ENCODE assay signal across 9 mouse cellular contexts in genomic region chr2:163101646-163102203, GRCm38 (mm10). TPM values are rescaled to one million over a fixed set of nuclear protein-coding genes. Genes with fewer than 3 reads are reported as not detected.
DNase-seq lines count a peak whose midpoint lies in the region; ATAC-seq and TF ChIP-seq lines count a peak whose summit lies in the region.
"Had no signal": no experiment of that assay in that cellular context is flagged by ENCODE, and none has a peak within 500 bp of the region (broad histone marks: within the 10 kb centered on the region; RNA-seq: fewer than 3 reads in every experiment).

No protein-coding gene starts in this region.

- no peak overlapping the region for H3K4me2 ChIP-seq in embryonic facial prominence, embryonic 14.5 days (ENCODE audit: low read depth, low read length)
- H3K4me2 ChIP-seq in heart, postnatal 0 days (ENCODE audit: low read depth, low read length) = no peak overlapping the region

- WGBS in embryonic facial prominence, embryonic 14.5 days = 6% methylated on average over 10 of the region's 10 CpGs
- 2% methylated on average over 10 of the region's 10 CpGs for WGBS in heart, postnatal 0 days

- peak; percentile 52; the same call in 1 of the 2 replicates for ATAC-seq in embryonic facial prominence, embryonic 14.5 days (ENCODE audit: low read depth)
- ATAC-seq in heart, postnatal 0 days (ENCODE audit: insufficient read depth, low read depth) = peak; percentile 44; the same call in 1 of the 2 replicates
- ATAC-seq in erythroid progenitor cell, adult 5-6 weeks (replicated peaks; ENCODE audit: low FRiP score, poor library complexity, severe bottlenecking) = no peak

- H3K9ac ChIP-seq in embryonic facial prominence, embryonic 14.5 days (ENCODE audit: low read depth, low read length) = no peak overlapping the region
- no peak overlapping the region for H3K9ac ChIP-seq in heart, postnatal 0 days (replicated peaks; ENCODE audit: low read depth, low read length)

- peak; percentile 92 for TF ChIP-seq CTCF in E14TG2a.4 (conservative IDR thresholded peaks at IDR 0.05; ENCODE audit: low read length)
- TF ChIP-seq CTCF in heart, postnatal 0 days (IDR thresholded peaks at IDR 0.05; ENCODE audit: low read depth) = peak; percentile 86

- no peak overlapping the region for H3K27ac ChIP-seq in embryonic facial prominence, embryonic 14.5 days (replicated peaks; ENCODE audit: low read depth, low read length)
- no peak overlapping the region for H3K27ac ChIP-seq in heart, postnatal 0 days (ENCODE audit: low read depth)

- TF ChIP-seq EP300 in heart, postnatal 0 days (IDR thresholded peaks at IDR 0.05; ENCODE audit: low read depth) = no peak

- 0 out of 2 replicates have a peak, but pooled peaks cover 1% of the 10 kb centered on the region for H3K27me3 ChIP-seq in E14TG2a.4 (ENCODE audit: insufficient read depth, low read length)
- no peaks in the 10 kb centered on the region for H3K27me3 ChIP-seq in embryonic facial prominence, embryonic 14.5 days (replicated peaks; ENCODE audit: control insufficient read depth, insufficient read depth, low read length)
- H3K27me3 ChIP-seq in heart, postnatal 0 days (ENCODE audit: control insufficient read depth, insufficient read depth, low read length) = no peaks in the 10 kb centered on the region

- H3K4me3 ChIP-seq in E14TG2a.4 (replicated peaks; ENCODE audit: low read length) = no peak overlapping the region
- H3K4me3 ChIP-seq in embryonic facial prominence, embryonic 14.5 days (ENCODE audit: low read depth, low read length) = no peak overlapping the region
- no peak overlapping the region for H3K4me3 ChIP-seq in heart, postnatal 0 days (ENCODE audit: low read depth, low read length)

- DNase-seq in adrenal gland, postnatal 10 days = peak; percentile 84
- DNase-seq in embryonic facial prominence, embryonic 14.5 days (ENCODE audit: low spot score) = peak; percentile 66
- peak; percentile 31 for DNase-seq in heart, postnatal 0 days (ENCODE audit: low spot score)
- DNase-seq in layer of hippocampus, adult 9-11 months = peak; percentile 25
- DNase-seq in lung, postnatal 25 days (ENCODE audit: low spot score) = peak; percentile 48
- peak; percentile 40 for DNase-seq in right cerebral cortex, postnatal 25 days

- peaks cover 54% of the 10 kb centered on the region for H3K4me1 ChIP-seq in E14TG2a.4 (replicated peaks; ENCODE audit: low read depth, low read length)
- peaks cover 6% of the 10 kb centered on the region for H3K4me1 ChIP-seq in embryonic facial prominence, embryonic 14.5 days (ENCODE audit: control insufficient read depth, insufficient read depth, low read length)
- H3K4me1 ChIP-seq in heart, postnatal 0 days (ENCODE audit: control insufficient read depth, insufficient read depth) = 0 out of 2 replicates have a peak, but pooled peaks cover 3% of the 10 kb centered on the region

- no peaks in the 10 kb centered on the region for H3K9me3 ChIP-seq in E14TG2a.4 (ENCODE audit: low read length)
- no peaks in the 10 kb centered on the region for H3K9me3 ChIP-seq in embryonic facial prominence, embryonic 14.5 days (ENCODE audit: control insufficient read depth, low read length)
- no peaks in the 10 kb centered on the region for H3K9me3 ChIP-seq in heart, postnatal 0 days (replicated peaks; ENCODE audit: control insufficient read depth, low read length)

- H3K36me3 ChIP-seq in E14TG2a.4 (ENCODE audit: insufficient read depth, low read length) = no peaks in the 10 kb centered on the region
- no peaks in the 10 kb centered on the region for H3K36me3 ChIP-seq in embryonic facial prominence, embryonic 14.5 days (ENCODE audit: control insufficient read depth, insufficient read depth, low read length)
- H3K36me3 ChIP-seq in heart, postnatal 0 days (replicated peaks; ENCODE audit: control insufficient read depth, insufficient read depth, low read length) = no peaks in the 10 kb centered on the region

RNA-seq across cellular contexts. Expression of gene Gtsf1l, which starts 14.1 kb away (rescaled TPM):
- total RNA-seq in adrenal gland, postnatal 10 days (2021) = not detected
- not detected in 2 replicates for polyA plus RNA-seq in embryonic facial prominence, embryonic 14.5 days (2014; fragmentation: Nextera tagmentation; extraction: Ambion mirVana)
- not detected in 2 replicates for total RNA-seq in heart, postnatal 0 days (2014; rRNA removed; ENCODE audit: low replicate concordance)
- not detected in 2 replicates for polyA plus RNA-seq in heart, postnatal 0 days (2015; fragmentation: Nextera tagmentation; extraction: Ambion mirVana)
- not detected in 2 replicates for total RNA-seq in erythroid progenitor cell, adult 5-6 weeks (2015; ENCODE audit: low replicate concordance)
- not detected in 2 replicates for total RNA-seq in erythroid progenitor cell, adult 5-6 weeks (2017; ENCODE audit: low replicate concordance)
- polyA plus RNA-seq: heart, embryonic 14.5 days had no signal

RNA-seq across cellular contexts. Expression of gene Mybl2, which starts 47.2 kb away (rescaled TPM):
- total RNA-seq in adrenal gland, postnatal 10 days (2021) = 10 to 100 TPM in 1 of 2 experiments, 1 to 10 TPM in 1; 8.8 to 11.1 TPM
- polyA plus RNA-seq in embryonic facial prominence, embryonic 14.5 days (2014; fragmentation: Nextera tagmentation; extraction: Ambion mirVana) = 16.0 and 16.1 TPM in 2 replicates
- 2.8 and 4.3 TPM in 2 replicates for total RNA-seq in heart, postnatal 0 days (2014; rRNA removed; ENCODE audit: low replicate concordance)
- 3.4 and 3.8 TPM in 2 replicates for polyA plus RNA-seq in heart, postnatal 0 days (2015; fragmentation: Nextera tagmentation; extraction: Ambion mirVana)
- 79.3 and 110 TPM in 2 replicates for total RNA-seq in erythroid progenitor cell, adult 5-6 weeks (2015; ENCODE audit: low replicate concordance)
- total RNA-seq in erythroid progenitor cell, adult 5-6 weeks (2017; ENCODE audit: low replicate concordance) = 121 and 132 TPM in 2 replicates

Comparison
In these comparisons a context has a peak if more than half of its experiments do, and no peak if none do; other contexts are left out.
1. DNase-seq: peak in every context shown above with its lines; median percentile 84 in adrenal gland, postnatal 10 days; 66 in embryonic facial prominence, embryonic 14.5 days; 48 in lung, postnatal 25 days; 40 in right cerebral cortex, postnatal 25 days; 31 in heart, postnatal 0 days; 25 in layer of hippocampus, adult 9-11 months.
2. RNA of gene Mybl2, which starts 47.2 kb away (total RNA-seq): 79.3 to 132 TPM in erythroid progenitor cell, adult 5-6 weeks; 8.8 to 11.1 TPM in adrenal gland, postnatal 10 days and 2.8 to 4.3 TPM in heart, postnatal 0 days; every median in the first group is over 4 times any median in the second.